In the genomic region with DNA sequence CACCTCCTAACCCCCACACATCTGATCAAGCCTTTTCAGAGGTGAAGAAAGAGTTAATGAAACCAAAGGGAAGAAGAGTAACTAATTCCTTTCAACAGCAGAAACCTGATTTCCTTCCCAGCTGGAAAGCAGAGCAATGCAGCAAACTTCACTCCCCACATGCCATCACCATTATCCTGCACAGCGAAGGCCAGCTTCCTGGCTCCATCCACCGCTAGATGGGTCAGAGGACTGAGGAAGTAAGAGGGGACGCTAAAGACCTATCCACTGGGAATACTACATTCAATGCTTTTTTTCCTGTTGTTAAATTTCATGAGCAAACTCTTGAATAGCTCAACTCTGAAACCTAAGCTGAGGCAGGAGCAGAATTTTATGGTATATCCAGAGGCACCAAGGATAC, we compare ENCODE assay signal across 11 mouse cellular contexts.
"Had no signal": no experiment of that assay in that cellular context is flagged by ENCODE, and none has a peak within 500 bp of the region (broad histone marks: within the 10 kb centered on the region; RNA-seq: fewer than 3 reads in every experiment).

No protein-coding gene starts in this region.

- H3K27ac ChIP-seq: layer of hippocampus, adult 2 months; limb, embryonic 15.5 days; liver, embryonic 13.5 days; midbrain, embryonic 10.5 days; midbrain, embryonic 13.5 days had no signal

- H3K4me3 ChIP-seq: layer of hippocampus, adult 2 months; limb, embryonic 15.5 days; liver, embryonic 13.5 days; megakaryocyte, embryonic 14.5 days; midbrain, embryonic 10.5 days; midbrain, embryonic 13.5 days had no signal

- ATAC-seq: midbrain, embryonic 13.5 days; midbrain, embryonic 16.5 days had no signal

- H3K36me3 ChIP-seq: limb, embryonic 15.5 days; liver, embryonic 13.5 days; midbrain, embryonic 10.5 days; midbrain, embryonic 13.5 days had no signal

- H3K9ac ChIP-seq: limb, embryonic 15.5 days; liver, embryonic 13.5 days; midbrain, embryonic 13.5 days had no signal

- H3K9me3 ChIP-seq: limb, embryonic 15.5 days; liver, embryonic 13.5 days; megakaryocyte, embryonic 14.5 days; midbrain, embryonic 10.5 days; midbrain, embryonic 13.5 days had no signal

- H3K4me2 ChIP-seq: limb, embryonic 15.5 days; liver, embryonic 13.5 days; midbrain, embryonic 13.5 days had no signal

- H3K27me3 ChIP-seq: megakaryocyte, embryonic 14.5 days had no signal

- H3K4me1 ChIP-seq: limb, embryonic 15.5 days; liver, embryonic 13.5 days; midbrain, embryonic 13.5 days had no signal

- DNase-seq: layer of hippocampus, adult 9-11 months; liver, embryonic 13.5 days; lung, adult 2 months; thymus, adult 18-20 months; thymus, postnatal 36 days had no signal
